Mouse (Mus musculus) megakaryocyte, embryonic 14.5 days (primary cell): Measurements from ENCODE around the gene Itpr1.

Source experiments
- FLI1 ChIP-seq: IDR thresholded peaks from 2 replicates; pipeline ENCODE4 v1.6.1; 2012; ENCODE audit warnings: low read length, inconsistent platforms, mixed read lengths
- GATA1 ChIP-seq: IDR thresholded peaks from 3 replicates; pipeline ENCODE4 v1.6.1; 2012; ENCODE audit warnings: mixed read lengths, low read length, inconsistent platforms, borderline replicate concordance

GRCm38 (mm10) chr6:108472748-108473147 lies 259.9 kb downstream of the Itpr1 start:
- TF ChIP-seq GATA1 (no peak), FLI1 (no peak)
